Mouse (Mus musculus) cortical plate, adult 2 months (tissue): ENCODE measurements around the gene Iffo2.

Experiments used
- CTCF ChIP-seq: fragments of 200-500 bp; IDR thresholded peaks from 2 replicates; pipeline ENCODE4 v1.5.1; 2011; ENCODE audit warnings: mild to moderate bottlenecking, control low read depth, low read length; ENCODE audit not compliant: insufficient read depth; ENCODE audit errors: extremely low read depth
- POLR2A ChIP-seq: fragments of 200-500 bp; IDR thresholded peaks from 2 replicates; pipeline ENCODE4 v1.6.1; 2011; ENCODE audit warnings: mild to moderate bottlenecking, low read length, control low read depth; ENCODE audit not compliant: insufficient read depth; ENCODE audit errors: extremely low read depth

DNA sequence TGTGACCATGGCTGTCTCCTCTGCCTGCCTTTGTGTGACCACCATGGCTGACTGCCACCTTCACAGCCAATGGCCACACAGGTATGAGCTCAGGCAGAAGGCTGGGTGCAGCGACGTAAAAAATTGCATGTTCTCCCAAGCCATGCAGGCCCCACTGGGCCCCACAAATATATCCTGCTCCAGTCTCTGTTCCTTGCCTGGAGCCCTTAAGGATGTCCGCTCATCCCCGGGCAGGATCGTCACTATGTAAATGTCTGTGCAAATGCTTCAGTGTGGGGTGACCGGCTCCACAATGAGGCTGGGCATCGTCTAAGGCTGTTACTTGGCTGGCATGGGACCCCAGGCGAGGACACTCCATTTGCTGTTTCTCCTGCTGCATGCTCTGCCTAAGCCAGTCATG lies 122.9 kb downstream of the Iffo2 start, which contains the start of gene Tas1r2:
- TF ChIP-seq CTCF (no peak), POLR2A (no peak)
